Mouse (Mus musculus) myocyte (in vitro differentiated cells): ENCODE results near the gene Mast2. TPM values are rescaled to one million over a fixed set of nuclear protein-coding genes. Genes with fewer than 3 reads are reported as not detected.

ENCODE experiments used
- H3K27me3 ChIP-seq: one replicate; pipeline ENCODE4 v1.6.1; 2011; ENCODE audit not compliant: control insufficient read depth, insufficient read depth, insufficient read length
- H3K36me3 ChIP-seq: one replicate; pipeline ENCODE4 v1.6.1; 2011; ENCODE audit not compliant: control insufficient read depth, insufficient read depth
- H3K4me2 ChIP-seq: one replicate; pipeline ENCODE4 v1.6.1; 2011; ENCODE audit warnings: low read depth, control low read depth
- H3K4me3 ChIP-seq: one replicate; pipeline ENCODE4 v1.5.1; 2011; ENCODE audit warnings: mild to moderate bottlenecking, control low read depth, moderate library complexity
- H3K79me2 ChIP-seq: one replicate; pipeline ENCODE4 v1.6.1; 2011; ENCODE audit not compliant: control insufficient read depth, insufficient read depth
- H3ac ChIP-seq: one replicate; pipeline ENCODE4 v1.6.1; 2011; ENCODE audit not compliant: control insufficient read depth, insufficient read length
- CEBPB ChIP-seq: IDR thresholded peaks from 2 replicates; pipeline ENCODE4 v1.6.1; 2011; ENCODE audit warnings: mild to moderate bottlenecking, moderate library complexity; ENCODE audit not compliant: poor library complexity, insufficient read depth, severe bottlenecking
- E2F4 ChIP-seq: IDR thresholded peaks from one replicate; pipeline ENCODE4 v1.6.1; 2011; ENCODE audit warnings: mild to moderate bottlenecking, control low read depth, moderate library complexity; ENCODE audit not compliant: insufficient read depth
- MAX ChIP-seq: IDR thresholded peaks from one replicate; pipeline ENCODE4 v1.6.1; 2011; ENCODE audit warnings: low read depth, mild to moderate bottlenecking, control low read depth
- MYOD1 ChIP-seq, 3 experiments: IDR thresholded peaks; one replicate each; pipeline ENCODE4 v1.6.1; 2011; ENCODE audit warnings: control low read depth in 2 of 3, low read depth in 2 of 3, mild to moderate bottlenecking in 2 of 3, moderate library complexity in 1 of 3; ENCODE audit not compliant: insufficient read length in 2 of 3, control insufficient read depth in 1 of 3
- MYOG ChIP-seq, 3 experiments: IDR thresholded peaks; one replicate each; pipeline ENCODE4 v1.6.1; 2011; ENCODE audit warnings: control low read depth in 2 of 3, low read depth in 2 of 3, mild to moderate bottlenecking in 2 of 3; ENCODE audit not compliant: insufficient read length in 2 of 3, control insufficient read depth in 1 of 3, insufficient read depth in 1 of 3
- POLR2A ChIP-seq: IDR thresholded peaks from one replicate; pipeline ENCODE4 v1.6.1; 2011; ENCODE audit warnings: low read depth, mild to moderate bottlenecking, control low read depth, moderate library complexity; ENCODE audit not compliant: insufficient read length
- POLR2AphosphoS2 ChIP-seq: IDR thresholded peaks from one replicate; pipeline ENCODE4 v1.6.1; 2011; ENCODE audit warnings: low read depth, control low read depth; ENCODE audit not compliant: insufficient read length
- REST ChIP-seq: IDR thresholded peaks from one replicate; pipeline ENCODE4 v1.6.1; 2011; ENCODE audit warnings: mild to moderate bottlenecking, control low read depth, moderate library complexity; ENCODE audit not compliant: insufficient read depth, insufficient read length
- SRF ChIP-seq: IDR thresholded peaks from one replicate; pipeline ENCODE4 v1.6.1; 2011; ENCODE audit warnings: low read depth; ENCODE audit not compliant: control insufficient read depth, insufficient read length
- TCF12 ChIP-seq: IDR thresholded peaks from one replicate; pipeline ENCODE4 v1.6.1; 2011; ENCODE audit warnings: mild to moderate bottlenecking, control low read depth; ENCODE audit not compliant: poor library complexity, insufficient read depth, severe bottlenecking
- TCF3 ChIP-seq: IDR thresholded peaks from one replicate; pipeline ENCODE4 v1.6.1; 2011; ENCODE audit warnings: low read depth, control low read depth; ENCODE audit not compliant: insufficient read length
- USF1 ChIP-seq: IDR thresholded peaks from one replicate; pipeline ENCODE4 v1.6.1; 2011; ENCODE audit warnings: low read depth, mild to moderate bottlenecking, control low read depth, moderate library complexity
- polyA plus RNA-seq: library from polyadenylated mRNA; unstranded; fragments of >200 nt; fragmentation: generic; extraction: Trizol; gene quantifications from one replicate; pipeline ENCODE4 v1.2.1, GENCODE M21; 2012; ENCODE audit warnings: missing spikeins

Gene Mast2
- polyA plus RNA-seq, 1 experiment, result 48.9 TPM

DNA sequence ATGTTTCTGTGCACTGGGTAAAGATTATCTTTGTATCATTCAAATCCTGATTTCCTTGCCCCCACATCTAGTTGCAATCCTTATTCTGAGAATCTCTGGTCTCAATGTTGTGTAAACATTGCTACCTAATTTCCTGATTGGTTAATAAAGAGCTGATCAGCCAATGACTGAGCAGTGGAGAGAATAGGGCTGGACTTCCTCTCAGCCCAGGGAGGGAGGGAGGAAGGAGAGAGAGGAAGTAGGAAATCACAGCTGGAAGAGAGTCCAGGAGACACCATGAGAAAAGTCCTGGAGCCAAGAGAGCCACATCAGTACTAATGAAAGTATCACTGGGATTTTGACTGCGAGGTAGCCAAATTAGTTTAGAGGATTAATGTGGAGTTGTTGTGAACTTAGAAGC lies 127.7 kb downstream of the Mast2 start:
- Histone ChIP-seq H3K36me3 (no peaks in the 10 kb centered on the region), H3ac (no peak overlapping the region), H3K79me2 (no peaks in the 10 kb centered on the region), H3K27me3 (no peaks in the 10 kb centered on the region), H3K4me3 (no peak overlapping the region), H3K4me2 (no peak overlapping the region)
- TF ChIP-seq REST (no peak), SRF (no peak), MYOD1 (IDR thresholded peaks at IDR 0.05; ENCODE audit: control insufficient read depth in 1 of 3, insufficient read length in 2 of 3, low read depth in 2 of 3) (no peak), CEBPB (no peak), E2F4 (no peak), MYOG (IDR thresholded peaks at IDR 0.05; ENCODE audit: control insufficient read depth in 1 of 3, insufficient read depth in 1 of 3, insufficient read length in 2 of 3, low read depth in 2 of 3) (no peak), TCF3 (no peak), POLR2A (no peak), USF1 (no peak), MAX (no peak), TCF12 (no peak), POLR2AphosphoS2 (no peak)

DNA sequence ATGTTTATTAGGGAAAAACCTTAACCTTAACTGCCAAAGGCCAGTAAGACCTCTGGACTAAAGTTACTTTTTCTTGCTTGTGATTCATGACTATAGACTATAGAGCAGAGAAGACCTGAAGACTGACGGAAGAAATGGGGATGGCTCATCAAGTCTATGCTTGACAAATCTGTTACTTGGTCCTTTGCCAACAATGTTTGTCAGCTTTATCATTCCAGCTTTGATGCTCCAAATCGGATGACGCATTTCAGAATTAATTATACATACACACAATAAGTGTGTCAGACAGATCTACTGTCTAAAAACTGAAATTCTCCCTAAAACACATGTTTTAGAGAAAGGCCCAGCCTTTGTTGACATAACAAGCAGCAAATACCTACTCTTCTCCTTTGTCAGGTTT lies 134.7 kb downstream of the Mast2 start:
- Histone ChIP-seq H3K27me3 (no peaks in the 10 kb centered on the region), H3ac (no peak overlapping the region), H3K4me2 (no peak overlapping the region), H3K4me3 (no peak overlapping the region), H3K36me3 (peaks cover 43% of the 10 kb centered on the region), H3K79me2 (no peaks in the 10 kb centered on the region)
- TF ChIP-seq MAX (no peak), MYOG (IDR thresholded peaks at IDR 0.05; ENCODE audit: control insufficient read depth in 1 of 3, insufficient read depth in 1 of 3, insufficient read length in 2 of 3, low read depth in 2 of 3) (no peak), CEBPB (no peak), TCF3 (no peak), USF1 (no peak), MYOD1 (IDR thresholded peaks at IDR 0.05; ENCODE audit: control insufficient read depth in 1 of 3, insufficient read length in 2 of 3, low read depth in 2 of 3) (no peak), TCF12 (no peak)

DNA sequence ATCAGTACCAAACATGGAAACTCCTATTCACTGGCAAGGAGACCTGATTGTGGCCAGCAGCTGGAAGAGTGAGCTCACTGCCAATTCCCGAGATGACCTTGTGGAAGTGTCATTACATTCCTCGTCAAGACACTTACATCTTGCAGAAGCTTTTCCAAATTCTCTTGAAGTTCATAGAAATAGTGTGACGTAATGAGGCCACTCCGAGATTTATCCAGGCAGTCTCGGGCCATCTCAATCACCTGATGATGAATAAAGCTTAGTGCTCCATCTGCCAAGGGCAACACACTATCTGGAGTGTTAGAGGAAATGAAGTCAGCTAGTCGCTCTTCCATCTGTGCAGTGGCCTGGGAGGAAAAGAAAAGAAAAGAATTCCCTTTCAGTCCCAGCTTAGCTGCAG lies 141.9 kb downstream of the Mast2 start:
- Histone ChIP-seq H3K27me3 (no peaks in the 10 kb centered on the region), H3ac (no peak overlapping the region), H3K4me2 (no peak overlapping the region), H3K79me2 (no peaks in the 10 kb centered on the region), H3K4me3 (no peak overlapping the region), H3K36me3 (peaks cover 38% of the 10 kb centered on the region)
- TF ChIP-seq POLR2A (no peak), E2F4 (no peak), POLR2AphosphoS2 (no peak), TCF3 (no peak), MAX (no peak), CEBPB (no peak), SRF (no peak), REST (no peak), MYOG (IDR thresholded peaks at IDR 0.05; ENCODE audit: control insufficient read depth in 1 of 3, insufficient read depth in 1 of 3, insufficient read length in 2 of 3, low read depth in 2 of 3) (no peak), USF1 (no peak), MYOD1 (IDR thresholded peaks at IDR 0.05; ENCODE audit: control insufficient read depth in 1 of 3, insufficient read length in 2 of 3, low read depth in 2 of 3) (no peak), TCF12 (no peak)

DNA sequence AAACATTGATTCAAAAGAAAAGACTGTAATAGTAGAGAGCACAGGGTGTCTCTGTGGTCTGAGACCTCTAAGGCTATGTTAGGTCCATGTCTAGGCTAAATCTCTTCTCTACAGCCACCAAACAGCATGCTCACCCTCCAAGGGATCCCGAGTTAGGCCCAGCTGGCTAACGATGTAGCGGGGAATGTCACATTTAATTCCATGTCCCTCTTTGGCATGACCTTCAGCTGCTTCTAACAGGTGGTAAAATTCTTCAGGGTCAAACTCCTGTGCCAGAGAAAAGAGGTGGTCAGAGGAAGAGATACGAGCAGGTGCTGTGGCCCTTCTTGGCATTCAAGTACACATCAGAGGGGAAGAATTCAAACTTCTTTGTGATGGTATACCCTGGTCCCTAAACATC lies 146.4 kb downstream of the Mast2 start:
- Histone ChIP-seq H3K4me2 (no peak overlapping the region), H3K4me3 (no peak overlapping the region), H3ac (no peak overlapping the region), H3K36me3 (peaks cover 53% of the 10 kb centered on the region), H3K27me3 (no peaks in the 10 kb centered on the region), H3K79me2 (no peaks in the 10 kb centered on the region)
- TF ChIP-seq MYOD1 (IDR thresholded peaks at IDR 0.05; ENCODE audit: control insufficient read depth in 1 of 3, insufficient read length in 2 of 3, low read depth in 2 of 3) (peak; percentile 32 to 60 (median 34)), E2F4 (no peak), TCF3 (no peak), REST (no peak), POLR2A (no peak), TCF12 (peak; percentile 19), MYOG (IDR thresholded peaks at IDR 0.05; ENCODE audit: control insufficient read depth in 1 of 3, insufficient read depth in 1 of 3, insufficient read length in 2 of 3, low read depth in 2 of 3) (peak in 1 of 3 experiments; percentile 55), POLR2AphosphoS2 (no peak)

DNA sequence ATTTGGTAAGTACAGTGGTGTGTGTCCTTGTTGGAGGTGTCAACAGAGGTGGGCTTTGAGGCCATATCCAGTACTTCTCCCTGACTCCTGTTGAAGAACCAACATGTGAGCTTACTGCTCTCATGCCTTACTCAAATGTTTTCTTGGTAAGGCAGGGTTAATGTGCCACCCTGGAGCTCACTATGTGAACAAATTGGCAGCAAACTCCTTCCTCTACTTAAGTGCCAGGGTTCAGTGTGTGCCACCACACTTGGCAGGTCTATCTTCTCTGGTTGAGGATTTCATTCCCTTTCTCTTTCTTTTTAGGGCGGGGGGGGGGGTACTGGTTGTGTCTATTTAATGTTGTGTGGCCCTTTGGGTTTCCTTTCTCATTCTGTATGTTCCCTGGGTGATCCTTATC lies 159.4 kb downstream of the Mast2 start:
- peaks cover 23% of the 10 kb centered on the region for H3K36me3 ChIP-seq
- no peaks in the 10 kb centered on the region for H3K79me2 ChIP-seq
- no peak overlapping the region for H3ac ChIP-seq

More for the DNA sequence above, 159.4 kb downstream of the Mast2 start:
- no peak overlapping the region for H3K4me2 ChIP-seq
- no peak overlapping the region for H3K4me3 ChIP-seq
- H3K27me3 ChIP-seq, result no peaks in the 10 kb centered on the region
- TF ChIP-seq POLR2AphosphoS2 (peak; percentile 23), TCF12 (no peak), CEBPB (no peak), E2F4 (no peak)
